Mouse (Mus musculus): ENCODE measurements at regions not wholly inside any gene's neighbourhood (a gene's known extent, or its start where the extent isn't known, plus 50 kb on each side); places are given as distances from the start of the nearest gene placed in this dataset.

- TF ChIP-seq TAL1 (conservative IDR thresholded peaks at IDR 0.05; ENCODE audit: low read depth, low read length) (no peak), CTCF (IDR thresholded peaks at IDR 0.05; ENCODE audit: low read depth, low read length) (no peak), GATA1 (IDR thresholded peaks at IDR 0.05; ENCODE audit: borderline replicate concordance, low read length) (no peak), POLR2AphosphoS5 (IDR thresholded peaks at IDR 0.05; ENCODE audit: insufficient replicate concordance, low read depth, low read length) (no peak)
Observed at GRCm38 (mm10) chr2:139230453-139230852, 263.3 kb upstream of the Sptlc3 start.

Measured in G1E (cell line).